Mouse (Mus musculus): ENCODE results near the gene Bcl11b.

- no peak for TF ChIP-seq GATA1 (IDR thresholded peaks at IDR 0.05; ENCODE audit: low read length)
- no peak for TF ChIP-seq TAL1 (IDR thresholded peaks at IDR 0.05; ENCODE audit: low read length)
Measured at GRCm38 (mm10) chr12:108035412-108036078, 32.1 kb upstream of the Bcl11b start.
